Mouse (Mus musculus) G1E (cell line): Measurements from ENCODE around the gene Rbms1. TPM values are rescaled to one million over a fixed set of nuclear protein-coding genes. Genes with fewer than 3 reads are reported as not detected.
A peak's percentile ranks its signal among the peaks of the same experiment; 100 is the strongest.

Source experiments
- ATAC-seq: 2 replicates; pipeline ENCODE4 v1.8.0; 2016; ENCODE audit warnings: mild to moderate bottlenecking; ENCODE audit not compliant: insufficient number of reproducible peaks, poor library complexity, low FRiP score, severe bottlenecking; ENCODE audit errors: extremely low read depth
- DNase-seq: peaks from one replicate; pipeline ENCODE4 v3.0.0; 2012; ENCODE audit warnings: low spot score
- H3K27me3 ChIP-seq: 2 replicates; pipeline ENCODE4 v1.6.1; 2012; ENCODE audit warnings: mild to moderate bottlenecking, low read length, inconsistent platforms; ENCODE audit not compliant: insufficient read depth
- H3K36me3 ChIP-seq: replicated peaks from 2 replicates; pipeline ENCODE3; 2012; ENCODE audit warnings: mild to moderate bottlenecking, inconsistent platforms
- H3K4me1 ChIP-seq: 2 replicates; pipeline ENCODE4 v1.6.1; 2012; ENCODE audit warnings: low read depth, low read length, inconsistent platforms, mixed read lengths; ENCODE audit not compliant: insufficient read depth
- H3K4me3 ChIP-seq: 2 replicates; pipeline ENCODE4 v1.5.1; 2012; ENCODE audit warnings: low read depth, mild to moderate bottlenecking, inconsistent platforms, low read length, moderate library complexity, mixed read lengths
- H3K9me3 ChIP-seq: replicated peaks from 2 replicates; pipeline ENCODE4 v1.6.1; 2012; ENCODE audit warnings: inconsistent platforms
- CTCF ChIP-seq: IDR thresholded peaks from 2 replicates; pipeline ENCODE4 v1.5.1; 2012; ENCODE audit warnings: low read depth, low read length, inconsistent platforms, mixed read lengths
- GATA1 ChIP-seq: IDR thresholded peaks from 2 replicates; pipeline ENCODE4 v1.6.1; 2012; ENCODE audit warnings: borderline replicate concordance, low read length, inconsistent platforms, mixed read lengths
- GATA2 ChIP-seq: IDR thresholded peaks from 2 replicates; pipeline ENCODE4 v1.6.1; 2012; ENCODE audit warnings: low read depth, low read length, inconsistent platforms, borderline replicate concordance
- POLR2AphosphoS5 ChIP-seq: IDR thresholded peaks from 2 replicates; pipeline ENCODE4 v1.6.1; 2012; ENCODE audit warnings: low read depth, low read length, inconsistent platforms; ENCODE audit not compliant: insufficient replicate concordance
- TAL1 ChIP-seq: conservative IDR thresholded peaks from 2 replicates; pipeline ENCODE4 v1.6.1; 2012; ENCODE audit warnings: low read depth, low read length, inconsistent platforms, mixed read lengths
- polyA plus RNA-seq: library from polyadenylated mRNA; stranded (reverse); fragments of >175 nt; gene quantifications from 2 replicates; pipeline ENCODE4 v1.2.3, GENCODE M21; 2012
- total RNA-seq, 2 experiments: library from RNA; stranded (forward) in 1 of 2; stranded (reverse) in 1 of 2; fragments of 200-1000 nt in 1 of 2; fragments of >200 nt in 1 of 2; fragmentation: Nextera tagmentation in 1 of 2; gene quantifications; 2 replicates each; pipeline ENCODE4 v1.2.3; 2014 to 2017

Rbms1 gene
- total and polyA plus RNA-seq, 3 experiments = 61.7 to 109 (median 99.6) TPM

DNA sequence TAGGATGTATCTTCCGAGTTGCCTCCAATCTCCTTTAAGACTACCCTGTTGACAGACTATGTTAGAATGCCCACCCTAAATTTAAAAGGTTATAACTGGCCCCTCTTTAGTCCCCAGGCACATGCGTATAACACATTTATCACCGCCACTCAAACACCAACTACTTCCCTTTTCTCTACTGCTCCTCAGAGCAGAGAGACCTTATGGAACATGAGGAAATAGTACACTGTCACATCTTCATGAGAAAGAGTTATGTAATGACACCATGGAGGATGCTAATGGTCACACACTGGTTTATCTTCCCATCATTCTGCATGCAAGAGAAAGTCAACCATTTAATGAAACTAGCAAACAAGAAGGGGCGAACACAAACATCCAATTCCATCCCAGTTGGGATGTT, 114.5 kb downstream of the Rbms1 start:
- Histone ChIP-seq H3K36me3 (peaks cover 43% of the 10 kb centered on the region), H3K4me3 (no peak overlapping the region), H3K27me3 (no peaks in the 10 kb centered on the region), H3K9me3 (no peaks in the 10 kb centered on the region), H3K4me1 (peaks cover 85% of the 10 kb centered on the region)
- TF ChIP-seq POLR2AphosphoS5 (no peak), TAL1 (no peak), GATA2 (no peak), CTCF (no peak), GATA1 (no peak)
- DNase-seq = no peak
- peak; percentile 26; the same call in 1 of the 2 replicates for ATAC-seq

DNA sequence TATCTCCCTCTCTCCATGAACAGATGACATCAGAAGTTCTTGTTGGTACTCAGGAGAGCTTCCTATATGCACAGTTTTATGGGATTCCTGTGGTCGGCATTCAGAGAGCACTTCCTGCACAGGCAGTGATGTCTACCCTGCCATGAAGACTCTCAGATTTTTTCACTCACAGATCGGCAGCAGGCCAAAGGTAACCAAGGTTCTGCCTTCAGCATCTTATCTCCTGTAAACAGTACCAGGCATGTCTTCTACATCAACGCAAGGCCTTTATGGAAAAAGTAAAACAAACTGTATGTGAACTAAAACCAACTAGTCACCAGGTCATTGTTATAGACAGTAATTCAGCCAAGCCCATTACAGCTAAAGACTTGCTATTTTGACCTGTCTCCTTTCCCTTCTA, 115.0 kb downstream of the Rbms1 start:
- H3K4me1 ChIP-seq = peaks cover 84% of the 10 kb centered on the region
- no peak for DNase-seq

DNA sequence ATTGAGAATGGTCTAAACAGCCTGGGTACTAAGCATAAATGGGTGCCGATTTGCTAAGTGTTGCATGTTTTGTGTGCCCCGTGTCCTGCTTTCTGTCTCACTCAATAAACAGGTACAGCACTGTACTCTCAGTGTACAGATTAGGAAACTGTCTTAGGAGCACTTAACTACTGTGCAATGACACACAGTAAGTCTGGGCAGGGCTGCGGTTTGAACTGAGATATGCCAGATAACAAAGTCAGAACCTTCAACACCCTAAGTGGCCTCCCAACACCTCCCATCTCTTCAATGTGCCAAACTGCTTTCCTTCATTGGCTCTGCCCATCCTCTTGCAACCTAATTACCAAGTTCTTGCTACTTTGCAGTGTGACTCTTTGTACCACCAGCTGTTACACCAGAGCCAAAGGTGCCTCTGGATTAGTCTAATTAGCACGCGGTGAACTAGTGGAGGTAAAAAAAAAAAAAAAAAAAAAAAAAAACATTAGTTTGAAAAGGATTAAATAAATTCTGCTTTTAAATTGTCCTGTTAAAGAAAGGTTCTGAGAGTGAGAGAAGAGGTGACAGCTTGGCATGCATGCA, 117.6 kb downstream of the Rbms1 start:
- TF ChIP-seq TAL1 = peak; percentile 46
- no peak for TF ChIP-seq GATA1
- TF ChIP-seq POLR2AphosphoS5 = no peak
- no peak for TF ChIP-seq CTCF
- TF ChIP-seq GATA2 = peak; percentile 94; the same call in 1 of the 2 replicates

More for the DNA sequence above, 115.0 kb downstream of the Rbms1 start:
- H3K4me3 ChIP-seq = no peak overlapping the region
- peaks cover 38% of the 10 kb centered on the region for H3K36me3 ChIP-seq
- TF ChIP-seq GATA1 (no peak), GATA2 (no peak), TAL1 (peak; percentile 50), POLR2AphosphoS5 (no peak)
- ATAC-seq = no peak
- H3K27me3 ChIP-seq = no peaks in the 10 kb centered on the region
- no peaks in the 10 kb centered on the region for H3K9me3 ChIP-seq

DNA sequence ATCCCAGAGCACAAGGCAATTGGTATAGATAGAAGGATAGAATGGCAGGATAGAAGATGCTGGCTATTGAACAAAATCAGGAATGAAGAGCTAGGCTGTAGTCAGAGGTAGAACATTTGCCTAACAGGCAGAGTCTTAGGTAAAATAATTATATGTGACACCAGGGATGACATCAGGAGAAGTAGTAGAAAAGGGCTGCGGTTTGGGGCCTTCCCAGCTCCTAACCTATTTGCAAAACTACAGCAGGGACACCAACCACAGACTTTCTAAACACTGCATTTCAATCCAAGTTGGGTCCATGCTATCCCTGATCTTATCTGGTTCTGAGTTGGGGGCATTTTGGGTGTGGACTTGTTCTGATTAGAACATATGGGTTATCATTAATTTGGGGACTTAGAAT, 118.7 kb downstream of the Rbms1 start:
- Histone ChIP-seq H3K4me1 (peaks cover 91% of the 10 kb centered on the region), H3K27me3 (no peaks in the 10 kb centered on the region), H3K4me3 (no peak overlapping the region), H3K9me3 (no peaks in the 10 kb centered on the region), H3K36me3 (peaks cover 26% of the 10 kb centered on the region)
- TF ChIP-seq GATA2 (no peak), POLR2AphosphoS5 (no peak), CTCF (no peak), GATA1 (no peak), TAL1 (no peak)
- no peak for DNase-seq
- ATAC-seq = no peak

More for the DNA sequence above, 117.6 kb downstream of the Rbms1 start:
- DNase-seq (no peak), ATAC-seq (peak; percentile 81)
- Histone ChIP-seq H3K4me1 (peaks cover 90% of the 10 kb centered on the region), H3K9me3 (no peaks in the 10 kb centered on the region), H3K27me3 (no peaks in the 10 kb centered on the region), H3K4me3 (peak overlapping the region; percentile 46; the same call in 1 of the 2 replicates), H3K36me3 (peaks cover 31% of the 10 kb centered on the region)

DNA sequence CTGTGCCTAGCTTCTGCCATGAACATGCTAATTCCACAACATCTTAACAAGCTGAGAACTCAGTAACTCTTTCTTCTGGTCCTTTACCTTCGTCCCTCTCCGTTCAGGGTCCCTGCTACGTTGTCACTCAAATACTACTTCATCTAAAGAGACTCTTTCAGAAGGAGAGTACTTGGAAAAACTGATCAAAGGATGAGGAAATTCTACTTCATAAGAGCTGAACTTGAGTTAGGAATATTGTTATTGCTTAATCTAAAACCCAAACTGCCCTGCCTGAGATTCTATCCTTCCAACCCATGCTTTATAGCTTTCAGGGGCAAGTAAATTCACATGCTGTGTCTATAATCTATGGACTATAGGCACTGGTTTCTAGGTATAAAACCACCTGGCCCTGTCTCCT, 119.4 kb downstream of the Rbms1 start:
- no peak for DNase-seq
- Histone ChIP-seq H3K4me3 (no peak overlapping the region; the same call in 1 of the 2 replicates), H3K9me3 (no peaks in the 10 kb centered on the region), H3K4me1 (peaks cover 91% of the 10 kb centered on the region), H3K36me3 (peaks cover 28% of the 10 kb centered on the region), H3K27me3 (no peaks in the 10 kb centered on the region)
- ATAC-seq = no peak
- TF ChIP-seq POLR2AphosphoS5 = no peak
- no peak for TF ChIP-seq GATA2
- no peak for TF ChIP-seq GATA1
- TF ChIP-seq TAL1 = no peak
- no peak for TF ChIP-seq CTCF

DNA sequence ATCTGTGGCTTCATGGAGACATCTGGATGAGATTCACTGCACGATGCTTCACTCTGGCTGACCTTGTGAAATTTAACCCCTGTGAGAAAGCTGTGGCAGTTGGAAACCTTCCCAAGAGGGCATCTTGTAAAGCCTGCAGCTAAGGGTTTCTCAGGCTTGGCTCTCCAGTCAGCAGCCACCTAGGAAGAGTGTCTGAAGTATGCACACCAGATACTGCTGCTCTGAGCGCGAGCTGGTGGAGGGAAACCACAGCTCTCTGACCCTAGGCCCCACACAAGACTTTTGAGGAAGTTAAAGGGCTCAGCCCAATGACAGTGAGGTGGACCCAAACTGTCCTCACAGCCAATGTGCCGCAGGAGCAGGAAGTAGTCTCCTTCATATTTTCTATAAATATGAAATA, 120.0 kb downstream of the Rbms1 start:
- H3K9me3 ChIP-seq = no peaks in the 10 kb centered on the region
- peaks cover 29% of the 10 kb centered on the region for H3K36me3 ChIP-seq
- H3K4me3 ChIP-seq = peak overlapping the region; percentile 27; the same call in 1 of the 2 replicates
- TF ChIP-seq POLR2AphosphoS5 (no peak), GATA1 (no peak)
- peak; percentile 66 for ATAC-seq
- DNase-seq = peak; percentile 62
- H3K27me3 ChIP-seq = no peaks in the 10 kb centered on the region
- H3K4me1 ChIP-seq = peaks cover 90% of the 10 kb centered on the region
